Mouse (Mus musculus) forebrain, postnatal 0 days (tissue): ENCODE measurements at regions not wholly inside any gene's neighbourhood (a gene's known extent, or its start where the extent isn't known, plus 50 kb on each side); places are given as distances from the start of the nearest gene placed in this dataset.

Source experiments
- ATAC-seq: fragments of 200-750 bp; cut with Nextera tagmentation; 2 replicates; pipeline ENCODE4 v1.8.0; 2017; ENCODE audit warnings: mild to moderate bottlenecking, moderate library complexity
- DNase-seq: peaks from one replicate; pipeline ENCODE4 v3.0.0-alpha.2; 2015
- H3K27ac ChIP-seq: fragments of 300-500 bp; sonication (generic); 2 replicates; pipeline ENCODE4 v1.5.1; 2014; ENCODE audit warnings: low read depth, mild to moderate bottlenecking, antibody characterized with exemption, low read length, moderate library complexity, mixed read lengths
- H3K27me3 ChIP-seq: fragments of 300-500 bp; sonication (generic); 2 replicates; pipeline ENCODE4 v1.6.1; 2014; ENCODE audit warnings: mild to moderate bottlenecking, low read length, mixed read lengths; ENCODE audit not compliant: insufficient read depth
- H3K36me3 ChIP-seq: fragments of 300-500 bp; sonication (generic); 2 replicates; pipeline ENCODE4 v1.6.1; 2014; ENCODE audit warnings: mild to moderate bottlenecking, moderate library complexity; ENCODE audit not compliant: insufficient read depth
- H3K4me1 ChIP-seq: fragments of 300-500 bp; sonication (generic); 2 replicates; pipeline ENCODE4 v1.6.1; 2014; ENCODE audit warnings: antibody characterized with exemption; ENCODE audit not compliant: insufficient read depth
- H3K4me2 ChIP-seq: fragments of 300-500 bp; sonication (generic); 2 replicates; pipeline ENCODE4 v1.6.1; 2014; ENCODE audit warnings: low read depth, mild to moderate bottlenecking, moderate library complexity
- H3K4me3 ChIP-seq: fragments of 300-500 bp; sonication (generic); 2 replicates; pipeline ENCODE4 v1.5.1; 2014; ENCODE audit warnings: low read depth, low read length, mixed read lengths
- H3K9ac ChIP-seq: fragments of 300-500 bp; sonication (generic); 2 replicates; pipeline ENCODE4 v1.6.1; 2014; ENCODE audit warnings: mild to moderate bottlenecking
- H3K9me3 ChIP-seq: fragments of 300-500 bp; sonication (generic); 2 replicates; pipeline ENCODE4 v1.6.1; 2016; ENCODE audit warnings: low read length
- CTCF ChIP-seq: sonication (generic); IDR thresholded peaks from 2 replicates; pipeline ENCODE4 v1.5.1; 2016; ENCODE audit warnings: antibody characterized with exemption, control low read depth, low read depth
- WGBS: fragments of 180-500 bp; shearing (Covaris S2); extraction: QIAGEN DNeasy Blood & Tissue Kit; methylation state at CpG from one replicate; pipeline ENCODE4 v1.1.7; 2014; 5-methylcytosine and 5-hydroxymethylcytosine counted together

DNA sequence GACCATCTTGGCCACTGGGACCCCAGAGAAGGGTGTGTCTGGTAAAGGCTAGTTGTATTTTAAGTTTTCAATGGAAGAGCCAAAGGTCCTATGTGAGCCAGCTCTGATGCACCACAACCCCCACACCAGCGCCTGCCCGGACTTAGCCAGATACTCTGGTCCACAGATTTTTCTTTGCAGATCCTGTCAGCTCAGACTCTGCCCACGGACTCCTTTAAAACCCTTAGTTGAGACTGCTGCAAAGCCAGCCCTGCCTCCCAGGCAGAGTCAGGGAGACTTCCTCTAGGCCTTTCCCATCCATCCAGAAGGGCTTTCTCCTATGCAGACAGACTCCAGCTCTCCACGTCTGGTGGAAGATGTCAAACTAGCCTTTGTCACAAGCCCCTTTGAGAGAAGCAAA, 115.2 kb downstream of the Vegfa start:
- Histone ChIP-seq H3K9me3 (no peaks in the 10 kb centered on the region), H3K36me3 (no peaks in the 10 kb centered on the region), H3K9ac (no peak overlapping the region), H3K4me2 (no peak overlapping the region), H3K27me3 (no peaks in the 10 kb centered on the region), H3K4me3 (no peak overlapping the region), H3K27ac (no peak overlapping the region), H3K4me1 (no peaks in the 10 kb centered on the region)
- WGBS = 80% methylated on average over 4 of the region's 4 CpGs
- no peak for TF ChIP-seq CTCF
- ATAC-seq (no peak), DNase-seq (no peak)

DNA sequence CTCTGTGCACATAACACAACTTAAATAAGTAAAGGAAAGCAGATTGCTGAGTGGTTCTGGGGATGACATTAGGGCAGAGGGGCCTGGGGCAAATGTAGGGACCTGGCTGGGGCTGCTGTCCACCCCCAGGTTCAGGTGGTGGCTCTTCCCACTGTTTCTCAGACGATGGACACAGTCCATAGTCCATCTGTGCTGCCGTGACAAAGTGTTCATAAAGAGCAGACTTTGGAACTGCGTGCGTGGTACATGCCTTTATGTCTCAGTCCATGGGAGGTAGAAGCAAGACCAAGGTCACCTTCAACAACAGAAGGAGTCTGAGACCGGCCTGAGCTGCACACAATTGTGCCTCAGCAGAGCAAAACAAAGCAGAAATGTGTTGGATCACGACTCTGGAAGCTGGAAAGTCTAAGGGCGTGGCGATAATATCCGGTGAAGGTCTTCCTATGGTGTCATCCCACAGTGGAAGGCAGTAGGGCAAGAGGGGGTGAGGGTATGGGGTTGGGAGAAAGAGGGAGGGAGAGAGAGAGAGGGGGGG, 117.4 kb downstream of the Vegfa start:
- H3K4me1 ChIP-seq = no peaks in the 10 kb centered on the region
- no peak for TF ChIP-seq CTCF
- H3K9me3 ChIP-seq = no peaks in the 10 kb centered on the region
- no peak overlapping the region for H3K9ac ChIP-seq
- H3K4me2 ChIP-seq = no peak overlapping the region
- H3K4me3 ChIP-seq = no peak overlapping the region
- ATAC-seq (no peak), DNase-seq (no peak)
- no peaks in the 10 kb centered on the region for H3K27me3 ChIP-seq
- no peaks in the 10 kb centered on the region for H3K36me3 ChIP-seq
- no peak overlapping the region for H3K27ac ChIP-seq
- 83% methylated on average over 9 of the region's 9 CpGs for WGBS

DNA sequence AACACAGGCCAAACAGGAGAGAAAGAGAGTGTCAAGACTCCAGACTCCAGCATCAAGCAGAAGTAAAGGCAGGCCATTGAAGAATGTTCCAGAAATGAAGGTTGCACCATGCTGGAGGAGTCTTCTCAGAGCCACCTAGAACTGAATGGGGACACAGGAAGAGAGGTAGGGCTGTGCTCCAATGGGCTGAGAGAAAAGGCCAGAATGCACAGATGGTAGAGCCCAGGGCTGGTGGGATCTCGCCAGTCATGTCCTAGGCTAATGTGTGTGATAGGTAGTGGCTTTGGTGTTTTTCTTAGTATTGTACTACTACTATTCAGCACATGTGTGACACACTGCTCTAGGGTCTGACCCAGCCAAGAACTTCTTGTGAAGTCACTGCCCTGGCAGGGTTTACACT, 117.9 kb downstream of the Vegfa start:
- H3K36me3 ChIP-seq = no peaks in the 10 kb centered on the region
- H3K4me1 ChIP-seq = no peaks in the 10 kb centered on the region
- H3K9me3 ChIP-seq = no peaks in the 10 kb centered on the region
- no peak overlapping the region for H3K4me2 ChIP-seq
- no peak overlapping the region for H3K27ac ChIP-seq
- H3K27me3 ChIP-seq = no peaks in the 10 kb centered on the region
- no peak for ATAC-seq
- H3K9ac ChIP-seq = no peak overlapping the region
- no peak for TF ChIP-seq CTCF
- WGBS = 82% methylated on average over 1 of the region's 1 CpGs
- H3K4me3 ChIP-seq = no peak overlapping the region
- no peak for DNase-seq

DNA sequence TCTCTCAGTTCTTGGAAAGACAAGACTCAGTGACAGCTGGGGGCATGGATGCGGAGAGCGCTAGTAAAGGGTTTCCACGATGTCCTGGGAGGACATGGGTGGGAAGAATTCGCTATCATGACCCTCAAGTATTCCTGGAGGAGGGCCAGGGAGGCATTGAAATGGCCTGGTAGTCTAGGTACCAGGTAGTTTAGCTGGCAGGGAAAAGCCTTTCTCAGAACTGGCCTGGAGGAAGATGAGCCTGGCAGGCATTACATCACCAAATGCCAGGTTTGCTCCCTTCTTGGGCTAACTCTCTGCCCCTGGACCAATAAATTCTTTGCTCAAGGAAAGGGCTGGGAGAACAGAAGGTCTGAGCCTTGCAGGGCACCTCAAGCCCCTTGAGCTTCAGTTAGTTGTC, 118.5 kb downstream of the Vegfa start:
- 88% methylated on average over 4 of the region's 4 CpGs for WGBS
- Histone ChIP-seq H3K36me3 (no peaks in the 10 kb centered on the region), H3K9me3 (no peaks in the 10 kb centered on the region), H3K4me1 (no peaks in the 10 kb centered on the region), H3K4me3 (no peak overlapping the region), H3K27ac (no peak overlapping the region), H3K27me3 (no peaks in the 10 kb centered on the region), H3K9ac (no peak overlapping the region), H3K4me2 (no peak overlapping the region)
- ATAC-seq = no peak
- TF ChIP-seq CTCF = no peak
- no peak for DNase-seq

DNA sequence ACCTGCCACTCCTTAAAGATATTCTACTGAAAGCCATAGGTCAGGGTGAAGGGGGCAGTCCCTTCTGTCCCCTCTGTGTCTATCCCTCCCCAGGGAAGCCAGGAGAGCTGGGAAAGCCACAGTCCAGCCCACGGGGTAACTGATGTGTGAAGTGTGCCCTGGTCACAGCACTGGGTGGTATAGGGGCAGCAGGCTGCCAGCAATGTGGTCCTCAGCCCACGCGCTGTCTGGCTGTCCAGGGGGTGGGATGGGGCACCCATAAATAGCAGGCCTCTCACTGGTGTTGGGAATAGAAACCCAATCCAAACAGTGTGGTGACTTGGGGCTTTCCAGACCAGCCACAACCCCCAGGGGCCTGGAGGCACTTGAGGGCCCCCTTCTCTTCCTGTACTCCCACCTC, 120.0 kb downstream of the Vegfa start:
- no peak overlapping the region for H3K9ac ChIP-seq
- DNase-seq (no peak), ATAC-seq (no peak)
- no peak overlapping the region for H3K27ac ChIP-seq
- no peak overlapping the region for H3K4me2 ChIP-seq
- H3K4me1 ChIP-seq = no peaks in the 10 kb centered on the region
- no peaks in the 10 kb centered on the region for H3K36me3 ChIP-seq
- H3K27me3 ChIP-seq = no peaks in the 10 kb centered on the region
- H3K4me3 ChIP-seq = no peak overlapping the region
- no peaks in the 10 kb centered on the region for H3K9me3 ChIP-seq
- 91% methylated on average over 3 of the region's 3 CpGs for WGBS
- TF ChIP-seq CTCF = no peak

DNA sequence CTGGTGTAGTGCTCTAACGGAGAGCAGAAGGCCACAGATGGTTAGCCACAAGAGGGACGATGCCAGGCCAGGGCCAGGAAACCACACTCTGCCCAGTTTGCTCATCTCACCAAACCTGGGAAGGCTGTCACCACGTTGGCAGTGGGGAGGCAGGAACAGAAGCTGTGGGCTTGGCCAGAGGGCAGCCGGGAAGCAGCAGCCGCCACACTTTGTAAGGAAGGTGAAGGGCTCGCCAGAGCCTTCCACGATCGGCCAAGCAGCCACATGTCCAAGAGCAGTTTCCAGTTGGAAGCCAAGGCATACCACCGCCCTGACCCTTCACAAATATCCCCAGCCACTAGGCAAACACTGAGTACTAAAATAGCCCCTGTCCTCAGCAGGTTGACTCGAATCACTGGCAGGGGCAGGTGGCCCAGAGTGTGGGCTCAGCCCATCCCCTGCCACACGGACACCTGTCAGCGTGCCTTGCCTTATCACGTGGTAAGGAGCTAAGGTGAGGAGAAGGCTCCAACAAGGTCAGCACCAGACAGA, 120.9 kb downstream of the Vegfa start:
- Histone ChIP-seq H3K27ac (no peak overlapping the region), H3K36me3 (no peaks in the 10 kb centered on the region), H3K4me2 (no peak overlapping the region), H3K9me3 (no peaks in the 10 kb centered on the region), H3K4me3 (no peak overlapping the region), H3K27me3 (no peaks in the 10 kb centered on the region), H3K4me1 (no peaks in the 10 kb centered on the region), H3K9ac (no peak overlapping the region)
- ATAC-seq = no peak
- no peak for TF ChIP-seq CTCF
- 87% methylated on average over 13 of the region's 13 CpGs for whole genome bisulfite sequencing
- DNase-seq = no peak

DNA sequence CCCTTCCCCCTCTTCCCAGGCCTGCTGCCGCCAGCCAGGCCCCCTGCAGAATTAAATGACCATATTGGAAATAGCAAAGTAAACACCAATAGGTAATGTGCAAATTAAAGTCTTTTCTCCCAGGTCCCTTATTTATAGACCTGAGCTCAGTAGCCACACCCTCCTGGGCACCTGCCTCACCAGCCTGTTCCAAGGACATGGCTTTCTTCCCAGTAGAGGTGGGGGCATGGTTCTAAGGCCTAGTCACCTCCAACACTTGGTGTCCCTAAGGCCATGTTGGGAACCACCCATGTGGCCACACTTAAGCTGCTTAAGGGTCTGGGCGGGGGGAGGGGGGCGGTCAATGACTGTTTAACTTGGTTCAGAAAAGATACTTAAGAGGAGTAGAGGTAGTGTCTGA, 121.9 kb downstream of the Vegfa start:
- H3K9ac ChIP-seq = no peak overlapping the region
- no peak for ATAC-seq

More for the DNA sequence above, 121.9 kb downstream of the Vegfa start:
- no peak overlapping the region for H3K27ac ChIP-seq
- H3K4me2 ChIP-seq = no peak overlapping the region
- no peaks in the 10 kb centered on the region for H3K27me3 ChIP-seq
- no peak for DNase-seq
- 82% methylated on average over 3 of the region's 3 CpGs for WGBS
- H3K4me3 ChIP-seq = no peak overlapping the region
- no peaks in the 10 kb centered on the region for H3K9me3 ChIP-seq
- H3K36me3 ChIP-seq = no peaks in the 10 kb centered on the region
- no peak for TF ChIP-seq CTCF
- H3K4me1 ChIP-seq = no peaks in the 10 kb centered on the region
